Mouse (Mus musculus) embryonic fibroblast, embryonic 13.5 days (primary cell): ENCODE results near the gene Yipf1.

Source experiments
- CTCF ChIP-seq: IDR thresholded peaks from 2 replicates; pipeline ENCODE4 v1.5.1; 2011; ENCODE audit warnings: mild to moderate bottlenecking, control low read depth, low read length, moderate library complexity, borderline replicate concordance; ENCODE audit not compliant: insufficient read depth
- POLR2A ChIP-seq: IDR thresholded peaks from 2 replicates; pipeline ENCODE4 v1.6.1; 2011; ENCODE audit warnings: low read depth, mild to moderate bottlenecking, control low read depth, low read length, moderate library complexity

DNA sequence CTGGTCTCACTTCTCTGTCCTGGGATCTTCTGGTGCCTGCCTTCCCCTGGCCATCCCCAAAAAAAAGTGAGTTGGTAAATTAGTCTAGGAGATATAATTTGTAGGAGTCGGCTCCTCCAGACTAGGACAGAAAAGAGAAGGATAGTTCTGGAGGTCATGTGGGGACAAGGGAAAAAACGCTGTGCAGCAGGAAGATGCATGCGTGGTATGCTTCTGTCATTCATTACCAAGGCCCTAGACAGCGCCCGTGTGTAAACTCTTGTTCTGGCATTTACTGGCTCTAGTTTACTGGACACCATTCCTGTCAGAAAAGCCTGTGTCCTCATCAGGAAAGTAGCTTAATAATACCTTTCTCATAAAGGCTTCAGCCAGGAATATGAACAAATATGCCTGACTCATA lies 39.7 kb upstream of the Yipf1 start:
- TF ChIP-seq CTCF (no peak), POLR2A (no peak)
